Mouse (Mus musculus): ENCODE results near the gene Eef2k. TPM values are rescaled to one million over a fixed set of nuclear protein-coding genes. Genes with fewer than 3 reads are reported as not detected.

Gene Eef2k
- polyA plus RNA-seq, 1 experiment from 2014 or later, result 39.4 TPM

- Histone ChIP-seq H3K4me2 (replicated peaks) (no peak overlapping the region), H3K9ac (no peak overlapping the region), H3K4me3 (no peak overlapping the region), H3K27me3 (no peaks in the 10 kb centered on the region), H3K27ac (no peak overlapping the region), H3K9me3 (no peaks in the 10 kb centered on the region), H3K36me3 (no peaks in the 10 kb centered on the region), H3K4me1 (peaks cover 58% of the 10 kb centered on the region)
- no peak for ATAC-seq (ENCODE audit: insufficient number of reproducible peaks, insufficient read depth, low FRiP score, low TSS enrichment)
- WGBS, result 81% methylated on average over 1 of the region's 1 CpGs
Measured at GRCm38 (mm10) chr7:120867720-120868119, 25.1 kb downstream of the Eef2k start.

- peaks cover 37% of the 10 kb centered on the region for H3K4me1 ChIP-seq
- H3K27me3 ChIP-seq, result no peaks in the 10 kb centered on the region
- WGBS, result 50% methylated on average over 5 of the region's 5 CpGs
- H3K9ac ChIP-seq, result no peak overlapping the region
- H3K4me2 ChIP-seq (replicated peaks), result no peak overlapping the region
- no peaks in the 10 kb centered on the region for H3K36me3 ChIP-seq
- ATAC-seq (ENCODE audit: insufficient number of reproducible peaks, insufficient read depth, low FRiP score, low TSS enrichment), result 0 out of 2 replicates have a peak, but pooled peaks have one; percentile 32
- H3K27ac ChIP-seq, result peak overlapping the region; percentile 74
- H3K4me3 ChIP-seq, result no peak overlapping the region
- no peaks in the 10 kb centered on the region for H3K9me3 ChIP-seq
Measured at GRCm38 (mm10) chr7:120869883-120870282, 27.3 kb downstream of the Eef2k start.

GRCm38 (mm10) chr7:120870431-120871008 is 27.9 kb downstream of the Eef2k start:
- H3K36me3 ChIP-seq, result no peaks in the 10 kb centered on the region
- no peaks in the 10 kb centered on the region for H3K27me3 ChIP-seq
- no peak overlapping the region for H3K4me2 ChIP-seq (replicated peaks)
- H3K4me1 ChIP-seq, result peaks cover 31% of the 10 kb centered on the region
- H3K27ac ChIP-seq, result peak overlapping the region; percentile 67
- no peaks in the 10 kb centered on the region for H3K9me3 ChIP-seq
- 64% methylated on average over 5 of the region's 5 CpGs for WGBS
- H3K4me3 ChIP-seq, result no peak overlapping the region
- no peak overlapping the region for H3K9ac ChIP-seq
- no peak for ATAC-seq (ENCODE audit: insufficient number of reproducible peaks, insufficient read depth, low FRiP score, low TSS enrichment)

- Histone ChIP-seq H3K4me2 (replicated peaks) (no peak overlapping the region), H3K9me3 (no peaks in the 10 kb centered on the region), H3K36me3 (no peaks in the 10 kb centered on the region), H3K4me1 (peaks cover 10% of the 10 kb centered on the region; the same call in 1 of the 2 replicates), H3K27ac (no peak overlapping the region), H3K27me3 (no peaks in the 10 kb centered on the region), H3K4me3 (no peak overlapping the region), H3K9ac (no peak overlapping the region)
- ATAC-seq (ENCODE audit: insufficient number of reproducible peaks, insufficient read depth, low FRiP score, low TSS enrichment), result no peak
- 75% methylated on average over 12 of the region's 12 CpGs for WGBS
Measured at GRCm38 (mm10) chr7:120873083-120873482, 30.5 kb downstream of the Eef2k start.

GRCm38 (mm10) chr7:120874021-120874420 is 31.4 kb downstream of the Eef2k start:
- WGBS, result 86% methylated on average over 3 of the region's 3 CpGs
- no peak for ATAC-seq (ENCODE audit: insufficient number of reproducible peaks, insufficient read depth, low FRiP score, low TSS enrichment)

GRCm38 (mm10) chr7:120874764-120875539 is 32.3 kb downstream of the Eef2k start:
- no peak overlapping the region for H3K9ac ChIP-seq
- 0 out of 2 replicates have a peak, but pooled peaks cover under 1% of the 10 kb centered on the region for H3K36me3 ChIP-seq
- H3K27me3 ChIP-seq, result no peaks in the 10 kb centered on the region
- ATAC-seq (ENCODE audit: insufficient number of reproducible peaks, insufficient read depth, low FRiP score, low TSS enrichment), result no peak
- H3K4me1 ChIP-seq, result 0 out of 2 replicates have a peak, but pooled peaks cover 5% of the 10 kb centered on the region
- WGBS, result 70% methylated on average over 7 of the region's 7 CpGs
- no peak overlapping the region for H3K4me2 ChIP-seq (replicated peaks)
- no peak overlapping the region for H3K4me3 ChIP-seq
- no peaks in the 10 kb centered on the region for H3K9me3 ChIP-seq
- H3K27ac ChIP-seq, result no peak overlapping the region

More at GRCm38 (mm10) chr7:120874021-120874420, 31.4 kb downstream of the Eef2k start:
- Histone ChIP-seq H3K4me1 (peaks cover 10% of the 10 kb centered on the region; the same call in 1 of the 2 replicates), H3K4me2 (replicated peaks) (no peak overlapping the region), H3K27me3 (no peaks in the 10 kb centered on the region), H3K4me3 (no peak overlapping the region), H3K9ac (no peak overlapping the region), H3K9me3 (no peaks in the 10 kb centered on the region), H3K27ac (no peak overlapping the region), H3K36me3 (no peaks in the 10 kb centered on the region)

- 69% methylated on average over 3 of the region's 3 CpGs for WGBS
- H3K27ac ChIP-seq, result no peak overlapping the region
Measured at GRCm38 (mm10) chr7:120875540-120876388, 33.1 kb downstream of the Eef2k start.

GRCm38 (mm10) chr7:120878271-120878670 is 35.6 kb downstream of the Eef2k start:
- no peak overlapping the region for H3K9ac ChIP-seq
- H3K4me1 ChIP-seq, result no peaks in the 10 kb centered on the region
- H3K9me3 ChIP-seq, result no peaks in the 10 kb centered on the region
- H3K27ac ChIP-seq, result no peak overlapping the region
- WGBS, result 80% methylated on average over 6 of the region's 6 CpGs
- no peak overlapping the region for H3K4me3 ChIP-seq
- no peak for ATAC-seq (ENCODE audit: insufficient number of reproducible peaks, insufficient read depth, low FRiP score, low TSS enrichment)
- no peaks in the 10 kb centered on the region for H3K27me3 ChIP-seq
- no peak overlapping the region for H3K4me2 ChIP-seq (replicated peaks)
- H3K36me3 ChIP-seq, result peaks cover 11% of the 10 kb centered on the region; the same call in 1 of the 2 replicates

More at GRCm38 (mm10) chr7:120875540-120876388, 33.1 kb downstream of the Eef2k start:
- no peaks in the 10 kb centered on the region for H3K9me3 ChIP-seq
- no peak overlapping the region for H3K4me2 ChIP-seq (replicated peaks)
- no peak overlapping the region for H3K9ac ChIP-seq
- 0 out of 2 replicates have a peak, but pooled peaks cover under 1% of the 10 kb centered on the region for H3K4me1 ChIP-seq
- no peaks in the 10 kb centered on the region for H3K27me3 ChIP-seq
- no peak for ATAC-seq (ENCODE audit: insufficient number of reproducible peaks, insufficient read depth, low FRiP score, low TSS enrichment)
- peaks cover 8% of the 10 kb centered on the region; the same call in 1 of the 2 replicates for H3K36me3 ChIP-seq
- H3K4me3 ChIP-seq, result no peak overlapping the region

GRCm38 (mm10) chr7:120879972-120880371 is 37.3 kb downstream of the Eef2k start:
- no peak overlapping the region for H3K9ac ChIP-seq
- H3K27ac ChIP-seq, result no peak overlapping the region
- no peaks in the 10 kb centered on the region for H3K27me3 ChIP-seq
- 94% methylated on average over 3 of the region's 3 CpGs for WGBS
- H3K4me1 ChIP-seq, result no peaks in the 10 kb centered on the region
- no peaks in the 10 kb centered on the region for H3K9me3 ChIP-seq
- no peak for ATAC-seq (ENCODE audit: insufficient number of reproducible peaks, insufficient read depth, low FRiP score, low TSS enrichment)
- no peak overlapping the region for H3K4me3 ChIP-seq
- H3K4me2 ChIP-seq (replicated peaks), result no peak overlapping the region
- peaks cover 26% of the 10 kb centered on the region for H3K36me3 ChIP-seq

- no peaks in the 10 kb centered on the region for H3K27me3 ChIP-seq
- no peaks in the 10 kb centered on the region for H3K4me1 ChIP-seq
- H3K4me2 ChIP-seq (replicated peaks), result no peak overlapping the region
- peaks cover 34% of the 10 kb centered on the region for H3K36me3 ChIP-seq
- H3K9me3 ChIP-seq, result no peaks in the 10 kb centered on the region
- WGBS, result 96% methylated on average over 4 of the region's 4 CpGs
- no peak overlapping the region for H3K9ac ChIP-seq
- no peak overlapping the region for H3K27ac ChIP-seq
- ATAC-seq (ENCODE audit: insufficient number of reproducible peaks, insufficient read depth, low FRiP score, low TSS enrichment), result no peak
- H3K4me3 ChIP-seq, result no peak overlapping the region
Measured at GRCm38 (mm10) chr7:120880770-120881169, 38.1 kb downstream of the Eef2k start.

GRCm38 (mm10) chr7:120881451-120881850 is 38.8 kb downstream of the Eef2k start:
- H3K4me3 ChIP-seq, result no peak overlapping the region
- H3K36me3 ChIP-seq, result peaks cover 41% of the 10 kb centered on the region
- no peaks in the 10 kb centered on the region for H3K4me1 ChIP-seq
- H3K27ac ChIP-seq, result no peak overlapping the region
- no peaks in the 10 kb centered on the region for H3K9me3 ChIP-seq
- 65% methylated on average over 2 of the region's 2 CpGs for WGBS
- H3K9ac ChIP-seq, result no peak overlapping the region
- H3K27me3 ChIP-seq, result no peaks in the 10 kb centered on the region
- H3K4me2 ChIP-seq (replicated peaks), result no peak overlapping the region
- no peak for ATAC-seq (ENCODE audit: insufficient number of reproducible peaks, insufficient read depth, low FRiP score, low TSS enrichment)

Measured in embryonic facial prominence, embryonic 12.5 days (tissue).